In the genomic region with DNA sequence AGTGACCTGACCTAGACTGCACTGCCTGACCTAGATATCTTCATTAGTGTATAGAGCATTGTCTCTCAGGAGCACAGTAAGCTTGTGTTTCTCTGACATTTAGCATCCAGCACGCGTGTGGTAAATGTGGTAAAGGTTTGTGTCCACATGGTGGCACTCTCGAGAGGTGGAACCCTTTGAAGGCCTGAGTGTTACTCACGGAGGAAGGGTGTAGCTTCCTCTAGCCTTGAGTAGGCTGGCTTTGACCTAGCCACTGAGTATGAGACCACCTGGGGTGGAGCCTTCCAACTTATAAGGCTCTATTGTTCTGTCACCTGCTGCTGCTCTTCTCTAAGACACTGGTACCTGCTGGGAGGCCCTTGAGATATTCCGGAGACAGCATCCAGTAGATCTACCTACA, we compare ENCODE assay signal across 8 mouse cellular contexts. TPM values are rescaled to one million over a fixed set of nuclear protein-coding genes. Genes with fewer than 3 reads are reported as not detected.
DNase-seq lines count a peak whose midpoint lies in the region; ATAC-seq and TF ChIP-seq lines count a peak whose summit lies in the region.

No protein-coding gene starts in this region.

- WGBS in forebrain, embryonic 14.5 days, result 13% methylated on average over 5 of the region's 5 CpGs
- WGBS in forebrain, embryonic 10.5 days, result 17% methylated on average over 5 of the region's 5 CpGs

- H3K4me3 ChIP-seq in forebrain, embryonic 14.5 days (ENCODE audit: low read depth, low read length), result no peak overlapping the region
- no peak overlapping the region for H3K4me3 ChIP-seq in forebrain, embryonic 10.5 days
- H3K4me3 ChIP-seq in ES-Bruce4 (ENCODE audit: low read depth, low read length), result no peak overlapping the region

- no peaks in the 10 kb centered on the region for H3K9me3 ChIP-seq in forebrain, embryonic 14.5 days (replicated peaks; ENCODE audit: control insufficient read depth, low read length)
- H3K9me3 ChIP-seq in forebrain, embryonic 10.5 days, result no peaks in the 10 kb centered on the region
- no peaks in the 10 kb centered on the region for H3K9me3 ChIP-seq in ES-Bruce4 (replicated peaks; ENCODE audit: control insufficient read depth, insufficient read depth, low read length, poor library complexity, severe bottlenecking)

- peaks cover 15% of the 10 kb centered on the region for H3K36me3 ChIP-seq in forebrain, embryonic 14.5 days (ENCODE audit: control insufficient read depth, insufficient read depth, low read length)
- H3K36me3 ChIP-seq in forebrain, embryonic 10.5 days (replicated peaks), result peaks cover 28% of the 10 kb centered on the region
- H3K36me3 ChIP-seq in ES-Bruce4 (ENCODE audit: control insufficient read depth, insufficient read depth, low read length, poor library complexity, severe bottlenecking), result peaks cover 9% of the 10 kb centered on the region

- no peak for ATAC-seq in forebrain, embryonic 14.5 days

- TF ChIP-seq EP300 in ES-Bruce4 (IDR thresholded peaks at IDR 0.05; ENCODE audit: insufficient read depth, low read depth, low read length), result peak; percentile 85

- DNase-seq in forebrain, embryonic 14.5 days (ENCODE audit: low spot score), result peak; percentile 37
- no peak for DNase-seq in forebrain, embryonic 10.5 days (ENCODE audit: extremely low spot score, low spot score)
- peak; percentile 81 for DNase-seq in c-Kit-positive CD71-negative TER-119-negative erythroid progenitor cells, embryonic 14.5 days (ENCODE audit: low read depth)
- DNase-seq in heart, postnatal 36 days, result peak; percentile 66 to 67
- DNase-seq in left cerebral cortex, postnatal 14 days (ENCODE audit: low spot score in 2 of 2), result peak; percentile 44 to 51
- peak; percentile 30 to 70 for DNase-seq in monocyte, adult 2 months (ENCODE audit: low read depth in 1 of 2, low spot score in 2 of 2)
- DNase-seq in thymus, postnatal 14 days, result peak; percentile 86

- H3K4me2 ChIP-seq in forebrain, embryonic 14.5 days (ENCODE audit: low read length), result no peak overlapping the region

- H3K9ac ChIP-seq in forebrain, embryonic 14.5 days (ENCODE audit: low read length), result no peak overlapping the region
- H3K9ac ChIP-seq in ES-Bruce4 (ENCODE audit: low read depth, poor library complexity, severe bottlenecking), result no peak overlapping the region

- intact Hi-C loops in heart, postnatal 36 days (cut with DNase I), result loop anchor here (1.0 to 10.0 kb wide), 2 partner anchors 46 to 1921 kb away; no protein-coding TSS in a partner anchor
- intact Hi-C loops in left cerebral cortex, postnatal 14 days (cut with DNase I), result no loop called here

- no peak for TF ChIP-seq POLR2A in ES-Bruce4 (IDR thresholded peaks at IDR 0.05; ENCODE audit: insufficient read depth, low read length)

- H3K27ac ChIP-seq in forebrain, embryonic 14.5 days (ENCODE audit: low read depth, low read length), result no peak overlapping the region
- H3K27ac ChIP-seq in forebrain, embryonic 10.5 days, result no peak overlapping the region
- 0 out of 2 replicates have a peak overlapping the region, but pooled peaks have one; percentile 70 for H3K27ac ChIP-seq in ES-Bruce4 (ENCODE audit: insufficient read depth, low read length)

- H3K4me1 ChIP-seq in forebrain, embryonic 14.5 days (ENCODE audit: control insufficient read depth, insufficient read depth, low read length), result no peaks in the 10 kb centered on the region
- peaks cover 11% of the 10 kb centered on the region for H3K4me1 ChIP-seq in forebrain, embryonic 10.5 days
- peaks cover 2% of the 10 kb centered on the region for H3K4me1 ChIP-seq in ES-Bruce4 (ENCODE audit: control insufficient read depth, insufficient read depth, low read length)

- peak; percentile 71 for TF ChIP-seq CTCF in ES-Bruce4 (IDR thresholded peaks at IDR 0.05; ENCODE audit: low read depth, low read length)

- H3K27me3 ChIP-seq in forebrain, embryonic 14.5 days (replicated peaks; ENCODE audit: control insufficient read depth, insufficient read depth, low read length), result 0 out of 2 replicates have a peak, but pooled peaks cover 3% of the 10 kb centered on the region
- peaks cover 10% of the 10 kb centered on the region for H3K27me3 ChIP-seq in forebrain, embryonic 10.5 days (ENCODE audit: poor library complexity, severe bottlenecking)
- H3K27me3 ChIP-seq in ES-Bruce4 (ENCODE audit: control insufficient read depth, insufficient read depth, low read length, poor library complexity, severe bottlenecking), result no peaks in the 10 kb centered on the region

RNA-seq across cellular contexts. Expression of a gene that starts 5.6 kb away (rescaled TPM):
- polyA plus RNA-seq in forebrain, embryonic 14.5 days (2014; fragmentation: Nextera tagmentation; extraction: Ambion mirVana), result 2.8 and 3.1 TPM in 2 replicates
- 2.1 and 2.5 TPM in 2 replicates for polyA plus RNA-seq in forebrain, embryonic 10.5 days (2016; fragmentation: Nextera tagmentation; extraction: Ambion mirVana)
- 47.3 and 49.9 TPM in 2 replicates for polyA plus RNA-seq in ES-Bruce4 (2011; ENCODE audit: insufficient read depth, insufficient read length, low read depth, missing spikeins)
- 10 to 100 TPM; 23.1 to 27.3 TPM for total RNA-seq in heart, postnatal 36 days (2021)
- total RNA-seq in left cerebral cortex, postnatal 14 days (2021), result 1 to 10 TPM; 3.2 to 4.8 TPM

RNA-seq across cellular contexts. Expression of a gene that starts 23.6 kb away (rescaled TPM):
- polyA plus RNA-seq in forebrain, embryonic 14.5 days (2014; fragmentation: Nextera tagmentation; extraction: Ambion mirVana), result 17.1 and 18.2 TPM in 2 replicates
- polyA plus RNA-seq in forebrain, embryonic 10.5 days (2016; fragmentation: Nextera tagmentation; extraction: Ambion mirVana), result 29.4 TPM in 2 replicates
- polyA plus RNA-seq in ES-Bruce4 (2011; ENCODE audit: insufficient read depth, insufficient read length, low read depth, missing spikeins), result 32.7 and 33.5 TPM in 2 replicates
- total RNA-seq in heart, postnatal 36 days (2021), result 1 to 10 TPM; 4.9 TPM
- total RNA-seq in left cerebral cortex, postnatal 14 days (2021), result 10 to 100 TPM; 20.4 to 20.9 TPM

RNA-seq across cellular contexts. Expression of a gene that starts 26.9 kb away (rescaled TPM):
- not detected in 2 replicates for polyA plus RNA-seq in forebrain, embryonic 14.5 days (2014; fragmentation: Nextera tagmentation; extraction: Ambion mirVana)
- not detected in 2 replicates for polyA plus RNA-seq in forebrain, embryonic 10.5 days (2016; fragmentation: Nextera tagmentation; extraction: Ambion mirVana)
- polyA plus RNA-seq in ES-Bruce4 (2011; ENCODE audit: insufficient read depth, insufficient read length, low read depth, missing spikeins), result 12.6 and 13.8 TPM in 2 replicates
- total RNA-seq in heart, postnatal 36 days (2021), result not detected
- total RNA-seq in left cerebral cortex, postnatal 14 days (2021), result not detected

RNA-seq across cellular contexts. Expression of a gene that starts 38.4 kb away (rescaled TPM):
- polyA plus RNA-seq in forebrain, embryonic 14.5 days (2014; fragmentation: Nextera tagmentation; extraction: Ambion mirVana), result 31.4 and 36.8 TPM in 2 replicates
- polyA plus RNA-seq in forebrain, embryonic 10.5 days (2016; fragmentation: Nextera tagmentation; extraction: Ambion mirVana), result 72.7 and 76.2 TPM in 2 replicates
- polyA plus RNA-seq in ES-Bruce4 (2011; ENCODE audit: insufficient read depth, insufficient read length, low read depth, missing spikeins), result 186 and 188 TPM in 2 replicates
- 10 to 100 TPM; 19.2 to 21.7 TPM for total RNA-seq in heart, postnatal 36 days (2021)
- 10 to 100 TPM; 19.8 to 19.9 TPM for total RNA-seq in left cerebral cortex, postnatal 14 days (2021)

Comparison
In these comparisons a context has a peak if more than half of its experiments do, and no peak if none do; other contexts are left out.
1. RNA of a gene that starts 5.6 kb away (polyA plus RNA-seq): 47.3 to 49.9 TPM in ES-Bruce4; 2.8 to 3.1 TPM in forebrain, embryonic 14.5 days and 2.1 to 2.5 TPM in forebrain, embryonic 10.5 days; every median in the first group is over 10 times any median in the second.
2. RNA of a gene that starts 26.9 kb away (polyA plus RNA-seq): 12.6 to 13.8 TPM in ES-Bruce4; not detected in forebrain, embryonic 14.5 days and not detected in forebrain, embryonic 10.5 days; every median in the first group is over 10 times any median in the second.